Mouse (Mus musculus): ENCODE results near the gene Smg9.

GRCm38 (mm10) chr7:24419579-24419978, 20.2 kb downstream of the Smg9 start:
- no peak for TF ChIP-seq CHD2 (IDR thresholded peaks at IDR 0.05; ENCODE audit: low read depth, low read length)
- TF ChIP-seq ZC3H11A (IDR thresholded peaks at IDR 0.05; ENCODE audit: borderline replicate concordance, low read depth, low read length), result no peak

All from ES-E14 (cell line).